Mouse (Mus musculus) layer of hippocampus, adult 9-11 months (tissue): ENCODE measurements around the gene Frmpd1.
A peak's percentile ranks its signal among the peaks of the same experiment; 100 is the strongest.

Experiments used
- DNase-seq: peaks from one replicate; pipeline ENCODE4 v3.0.0; 2022

Frmpd1 gene

DNA sequence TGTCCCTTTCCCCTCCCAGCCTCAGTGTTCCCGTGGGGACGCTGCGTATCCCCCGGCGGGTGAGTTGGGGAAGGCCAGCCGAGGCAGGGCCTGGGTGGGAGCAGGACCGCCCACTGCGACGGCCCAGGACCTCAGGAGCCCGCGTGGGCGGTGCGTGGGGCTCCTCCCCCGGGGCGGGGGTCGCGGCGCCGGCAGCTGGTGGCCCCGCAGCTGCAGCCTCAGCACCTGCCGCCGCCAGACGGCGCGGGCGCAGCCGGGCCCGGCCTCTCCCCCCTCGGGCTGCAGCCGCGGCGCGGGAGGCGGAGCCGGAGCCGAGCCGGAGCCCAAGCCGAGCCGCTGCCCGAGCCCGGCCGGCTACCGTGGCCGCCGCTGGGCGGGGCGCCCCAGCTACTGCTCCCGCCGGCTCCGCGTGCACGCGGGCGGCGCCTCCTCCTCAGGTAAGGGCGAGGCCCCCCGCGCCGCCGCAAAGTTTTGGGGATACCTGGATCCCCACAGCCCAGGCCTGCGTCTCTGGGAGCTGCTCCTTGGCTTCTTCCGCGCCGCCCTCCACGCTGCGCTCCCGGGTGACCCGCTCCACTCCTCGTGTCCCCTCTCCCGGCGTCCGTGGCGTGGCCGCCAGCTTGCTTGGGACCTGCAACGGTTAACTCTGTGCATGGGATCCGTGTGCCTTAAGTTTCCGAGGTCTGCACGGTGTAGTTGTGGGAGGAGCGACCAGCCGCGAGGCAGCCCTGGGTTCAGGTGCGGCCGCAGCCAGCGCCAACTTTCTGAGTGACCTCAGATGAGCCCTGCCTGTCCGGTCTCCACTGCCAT is at the start of gene Frmpd1:
TSS of gene Frmpd1 (plus strand) at position 355 of the 810 bp plus-strand sequence.
- DNase-seq, result peak; percentile 49

DNA sequence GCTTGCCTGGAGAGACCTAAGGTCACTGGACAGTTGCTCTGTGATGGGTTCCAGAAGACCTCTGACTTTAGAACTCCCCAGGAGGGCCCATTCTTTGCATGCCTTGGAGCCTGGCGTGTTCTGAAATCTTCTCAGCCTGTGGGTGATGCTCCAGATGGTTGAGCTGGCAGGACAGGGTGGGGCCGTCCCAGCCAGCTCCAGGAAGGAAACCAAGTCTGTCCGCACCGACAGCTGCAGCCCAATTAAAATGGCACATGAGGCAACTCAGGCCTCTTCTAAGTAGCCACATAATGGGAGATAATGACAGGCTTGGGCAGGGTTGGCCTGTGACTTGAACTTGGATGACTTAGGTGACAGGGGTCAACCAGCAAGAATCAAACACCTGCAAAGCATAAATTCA is 47.0 kb upstream of the Frmpd1 start:
- DNase-seq, result no peak

DNA sequence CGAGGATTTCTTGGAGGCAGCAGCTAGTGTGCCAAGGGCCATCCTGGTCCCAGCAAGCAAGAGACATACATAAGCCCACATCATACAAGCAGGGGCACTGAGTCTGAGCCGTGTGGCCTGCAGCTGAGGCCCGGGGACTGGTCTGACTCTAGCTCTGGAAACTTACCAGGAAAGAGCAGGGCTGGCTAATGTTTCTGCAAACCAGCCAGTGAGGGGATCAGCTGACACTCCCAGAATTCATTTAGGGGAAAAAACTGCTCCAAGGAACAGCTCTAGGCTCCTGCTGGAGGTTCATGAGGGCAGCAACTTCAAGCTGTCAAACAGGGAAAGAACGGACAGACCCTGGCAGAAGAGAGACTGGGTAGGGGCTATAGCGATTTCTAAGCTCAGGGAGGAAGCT is 42.8 kb upstream of the Frmpd1 start:
- DNase-seq, result no peak

DNA sequence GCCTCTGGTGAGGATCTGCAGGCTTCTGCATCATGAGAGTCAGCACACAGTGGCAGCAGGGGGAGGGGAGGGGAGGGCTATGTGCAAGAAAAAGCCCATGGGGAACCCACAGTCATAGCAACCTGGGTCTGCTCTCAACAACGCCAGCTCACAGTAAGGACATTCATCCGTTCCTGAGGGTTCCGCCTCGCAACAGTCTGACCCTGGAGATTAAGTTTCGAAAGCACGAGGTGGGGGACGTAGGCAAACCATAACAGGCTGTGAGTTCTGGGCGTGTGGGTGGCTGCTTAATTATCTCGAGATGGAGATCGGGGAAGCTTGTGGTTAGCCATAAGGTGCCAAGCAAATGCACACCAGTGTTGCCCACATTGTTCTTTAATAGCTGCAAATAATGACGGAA is 42.3 kb upstream of the Frmpd1 start:
- peak; percentile 71 for DNase-seq

DNA sequence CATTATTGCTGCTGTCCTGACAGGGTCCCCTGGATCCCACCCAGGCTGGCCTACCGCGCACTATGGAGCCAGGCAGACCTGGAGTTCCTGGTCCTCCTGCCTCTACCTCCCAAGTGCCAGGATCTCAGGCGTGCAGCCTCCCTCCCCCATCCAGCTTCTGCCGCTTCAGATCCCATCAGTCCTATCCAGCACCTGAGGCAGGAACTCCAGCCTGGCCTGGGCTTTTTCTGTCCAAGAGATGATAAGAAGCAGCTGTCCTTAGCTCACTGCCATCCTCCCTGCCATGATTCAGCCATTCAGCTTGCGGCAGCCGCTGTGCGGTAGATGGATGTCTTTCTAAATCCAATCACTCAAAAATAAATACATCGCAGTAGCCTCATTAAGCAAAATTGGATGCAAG is 41.7 kb upstream of the Frmpd1 start:
- no peak for DNase-seq

DNA sequence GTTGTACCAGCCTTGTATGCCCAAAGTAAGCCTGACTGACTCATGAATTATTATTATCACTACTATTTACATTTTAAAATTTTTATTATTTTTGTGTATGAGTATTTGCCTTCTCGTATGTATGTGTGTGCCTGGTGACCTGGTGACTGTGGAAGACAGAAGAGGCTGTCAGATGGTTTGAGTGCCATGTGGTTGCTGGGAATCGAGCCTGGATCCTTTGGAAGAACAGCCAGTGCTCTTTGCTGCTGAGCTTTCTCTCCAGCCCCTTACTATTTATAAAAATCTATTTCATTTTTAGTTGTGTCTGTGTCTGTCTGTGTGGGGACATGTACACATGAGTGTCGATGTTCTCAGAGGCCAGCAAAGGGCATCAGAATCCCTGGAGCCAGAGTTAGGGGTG is 28.2 kb upstream of the Frmpd1 start:
- DNase-seq, result peak; percentile 36

DNA sequence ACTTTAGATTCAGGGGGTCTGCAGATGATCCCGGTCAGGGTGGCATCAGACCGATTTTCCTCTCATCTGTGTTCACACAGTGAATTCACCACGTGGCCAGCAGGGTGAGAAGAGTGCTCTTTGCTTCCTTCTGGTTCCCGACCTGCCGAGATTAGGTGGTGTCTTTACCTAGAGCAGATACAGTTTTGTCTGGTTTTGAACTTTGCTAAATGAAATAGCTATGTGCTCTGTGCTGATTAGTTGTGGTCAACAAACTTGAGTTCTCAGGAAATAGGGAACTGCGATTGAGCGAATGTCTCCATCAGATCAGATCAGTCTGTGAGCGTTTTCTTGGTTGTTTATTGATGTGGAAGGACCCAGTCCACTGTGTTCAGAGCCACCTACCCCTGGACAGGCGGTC is 26.1 kb upstream of the Frmpd1 start:
- no peak for DNase-seq

DNA sequence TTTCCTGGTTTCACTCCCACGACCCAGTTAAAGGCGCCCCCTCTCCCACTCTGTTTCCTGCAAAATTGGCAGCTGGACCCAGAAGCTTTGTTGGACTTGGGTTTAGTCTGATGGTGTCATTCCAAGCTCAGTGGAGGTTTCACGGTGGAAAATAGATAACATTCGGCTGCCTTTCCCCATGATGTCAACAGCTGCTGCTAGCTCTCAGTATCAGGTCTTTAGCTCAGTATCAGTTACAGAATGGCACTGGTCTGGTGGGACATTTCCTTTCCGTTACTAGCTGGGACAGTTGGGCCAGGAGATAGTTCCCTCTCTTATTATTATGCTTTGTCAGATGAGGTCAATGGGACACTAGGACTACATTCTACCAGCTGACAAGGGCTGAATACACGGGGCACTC is 23.9 kb upstream of the Frmpd1 start:
- DNase-seq, result peak; percentile 8

DNA sequence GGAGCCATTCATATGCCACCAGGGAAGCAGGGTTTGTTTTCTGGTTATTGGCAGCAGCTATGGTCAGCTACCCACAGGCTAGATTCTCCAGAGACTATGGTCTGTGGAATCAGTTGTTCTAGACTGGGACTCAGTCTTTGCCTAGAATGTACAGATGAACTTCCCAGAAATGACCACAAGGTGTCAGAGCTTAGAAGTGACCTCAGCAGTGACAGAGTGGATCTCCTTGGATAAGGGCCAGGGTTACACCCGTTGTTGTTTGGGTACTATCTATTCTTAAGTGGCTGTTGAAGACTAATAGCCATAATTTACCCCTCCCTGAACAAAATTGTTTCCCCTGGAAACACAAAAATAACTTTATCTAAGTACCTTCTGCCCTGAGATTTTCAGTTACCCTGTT is 21.0 kb upstream of the Frmpd1 start:
- DNase-seq, result no peak

DNA sequence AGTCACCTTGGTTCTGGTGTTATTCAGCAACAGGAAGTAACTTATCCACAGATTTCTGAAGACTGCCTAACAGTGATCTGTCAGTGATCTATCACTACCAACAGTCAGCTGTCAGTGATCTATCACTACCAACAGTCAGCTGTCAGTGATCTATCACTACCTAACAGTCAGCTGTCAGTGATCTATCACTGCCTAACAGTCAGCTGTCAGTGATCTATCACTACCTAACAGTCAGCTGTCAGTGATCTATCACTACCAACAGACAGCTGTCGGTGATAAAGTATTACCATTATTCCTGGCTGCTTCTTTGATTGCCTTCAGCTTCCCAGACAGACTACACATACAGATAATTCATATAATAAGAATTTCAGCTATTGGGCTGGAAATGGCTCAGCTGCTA is 19.2 kb upstream of the Frmpd1 start:
- no peak for DNase-seq

DNA sequence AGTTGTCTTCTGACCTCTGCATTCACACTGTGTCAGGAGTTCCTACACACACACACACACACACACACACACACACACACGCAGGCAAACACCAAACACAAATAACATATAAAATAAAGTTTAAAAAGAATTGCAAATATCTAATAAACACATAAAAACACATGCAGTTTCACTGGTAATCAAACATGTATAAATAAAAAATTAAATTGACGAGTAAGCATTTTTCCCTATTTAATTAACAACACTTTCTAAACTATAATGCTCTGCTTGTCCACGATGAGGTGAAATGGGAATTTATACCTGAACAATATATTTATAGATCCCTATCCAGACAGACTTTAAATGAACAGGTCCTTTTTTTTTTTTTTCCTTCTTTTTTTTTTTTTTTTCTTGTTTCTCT is 18.7 kb upstream of the Frmpd1 start:
- DNase-seq, result no peak

DNA sequence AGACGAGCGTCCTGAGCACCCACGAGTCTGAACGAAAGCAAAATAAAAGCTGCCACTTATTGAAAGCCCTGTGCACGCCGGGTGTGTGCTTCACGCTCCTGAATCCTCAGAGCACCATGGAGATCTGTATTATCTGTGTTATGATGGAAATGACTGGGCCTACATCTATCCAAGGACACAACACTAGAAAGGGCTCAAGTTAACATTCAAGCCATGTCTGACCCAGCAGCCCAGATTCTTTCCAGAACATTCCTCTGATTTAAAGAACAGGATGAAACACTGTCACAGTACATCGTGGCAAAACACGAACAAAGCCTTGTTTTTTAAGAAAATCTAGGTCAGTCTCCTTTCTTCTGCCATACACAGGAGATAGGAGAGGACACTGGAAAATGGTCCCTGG is 13.3 kb upstream of the Frmpd1 start:
- DNase-seq, result no peak

DNA sequence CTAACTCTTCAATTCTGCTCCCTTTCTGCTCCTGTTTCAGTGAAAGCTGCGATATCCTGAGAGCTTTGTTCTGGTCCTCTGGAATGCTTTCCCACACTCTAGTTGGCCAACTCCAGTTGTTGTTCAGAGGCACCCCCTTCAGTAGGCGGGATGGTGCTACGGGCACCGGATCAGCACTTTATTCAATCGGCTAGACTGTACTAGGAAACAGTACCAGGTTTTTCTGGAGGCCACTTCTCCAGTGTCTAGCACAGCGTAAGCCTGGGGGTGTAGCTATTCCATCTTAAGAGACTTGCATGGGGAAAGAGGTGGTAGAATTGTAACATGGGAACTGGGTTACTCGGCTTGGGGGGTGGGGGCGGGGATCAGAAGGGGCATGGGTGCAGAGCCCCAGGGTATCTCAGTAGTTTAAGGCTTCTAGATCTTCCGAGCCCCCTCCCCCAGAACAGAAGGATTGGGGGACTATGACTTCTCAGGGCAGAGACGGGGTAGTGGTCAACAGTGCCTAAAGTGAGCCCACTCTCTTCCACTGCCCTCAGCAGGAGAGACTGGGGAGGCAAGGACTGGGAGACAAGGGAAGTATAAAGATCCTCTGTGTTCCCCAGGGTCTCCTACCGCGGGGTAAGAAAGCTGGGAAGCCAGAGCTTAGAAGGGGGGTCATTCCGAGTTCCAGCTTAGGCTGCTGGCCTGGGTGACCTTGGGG is 706 bp upstream of the Frmpd1 start:
- peak; percentile 25 for DNase-seq

DNA sequence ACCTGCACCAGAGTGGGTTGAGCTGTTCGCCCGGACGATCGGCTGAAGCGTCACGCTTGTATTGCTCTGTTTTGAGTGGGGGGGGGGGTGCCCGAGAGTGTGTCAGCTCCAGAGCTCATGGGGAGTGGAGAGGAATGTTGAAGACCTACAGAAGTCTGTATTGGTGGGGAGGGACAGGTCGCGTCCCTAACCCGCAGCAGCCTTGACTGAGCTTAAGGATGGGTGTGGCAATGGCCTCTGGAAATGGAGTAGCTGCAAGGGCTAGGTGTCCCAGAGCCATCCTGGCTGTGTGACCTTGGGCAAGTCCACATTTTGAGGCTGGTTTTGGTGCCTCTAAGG is 625 bp downstream of the Frmpd1 start:
- DNase-seq, result no peak

DNA sequence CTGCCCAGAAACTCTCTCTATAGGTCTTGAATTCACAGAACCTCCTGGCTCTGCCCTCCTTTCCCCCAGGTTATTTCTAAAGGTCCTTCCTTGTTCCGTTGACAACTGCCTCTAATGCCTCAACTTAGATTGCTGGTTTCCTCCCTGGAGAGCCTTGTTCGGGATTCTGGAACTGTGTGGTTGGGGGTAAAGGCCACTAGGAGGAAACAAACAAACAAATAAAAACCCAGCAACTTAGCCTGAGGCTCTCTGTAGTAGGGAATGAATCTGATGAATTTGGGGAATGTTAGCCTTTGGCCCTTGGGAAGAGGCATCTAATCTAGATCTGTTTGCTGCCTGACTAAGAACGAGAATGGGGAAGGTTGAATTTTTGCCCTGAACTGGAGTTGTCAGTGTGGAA is 13.6 kb downstream of the Frmpd1 start:
- no peak for DNase-seq

DNA sequence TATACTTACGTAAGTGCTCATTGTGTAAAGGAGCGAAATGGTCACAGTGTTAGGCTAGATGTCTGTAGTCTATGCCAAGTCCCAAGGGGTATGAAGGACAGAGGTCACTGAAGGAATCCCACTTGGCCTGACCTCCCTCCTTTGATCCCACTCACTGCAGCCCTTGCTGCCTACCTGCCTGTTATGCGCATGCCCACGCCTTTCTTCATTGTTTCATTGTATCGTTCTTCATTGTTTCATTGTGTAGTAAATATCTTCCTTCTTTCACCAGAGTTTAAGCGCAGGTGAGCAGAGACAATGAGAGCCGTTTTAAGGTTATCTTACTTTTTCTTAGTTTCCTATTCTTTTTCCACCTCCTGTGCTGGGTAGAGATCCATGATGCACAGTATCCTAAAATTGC is 18.6 kb downstream of the Frmpd1 start:
- DNase-seq, result no peak

DNA sequence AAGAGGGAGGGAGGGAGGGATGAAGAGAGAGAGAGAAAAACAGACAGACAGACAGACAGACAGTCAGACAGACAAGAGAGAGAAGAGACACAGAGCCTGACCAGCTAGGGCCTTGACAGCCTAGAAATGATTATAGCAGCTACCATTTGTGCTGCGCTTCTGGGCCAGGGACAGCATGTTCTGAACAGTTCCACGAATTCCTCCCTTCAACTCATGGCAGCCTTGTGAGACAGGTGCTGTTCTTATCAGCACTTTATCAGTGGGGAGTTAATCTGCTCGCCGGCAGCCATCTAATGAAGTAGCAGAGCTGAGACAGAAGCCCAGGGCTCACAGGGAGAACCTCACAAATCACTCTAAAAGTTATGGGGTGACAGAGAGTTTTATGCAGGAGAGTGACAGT is 22.8 kb downstream of the Frmpd1 start:
- no peak for DNase-seq

DNA sequence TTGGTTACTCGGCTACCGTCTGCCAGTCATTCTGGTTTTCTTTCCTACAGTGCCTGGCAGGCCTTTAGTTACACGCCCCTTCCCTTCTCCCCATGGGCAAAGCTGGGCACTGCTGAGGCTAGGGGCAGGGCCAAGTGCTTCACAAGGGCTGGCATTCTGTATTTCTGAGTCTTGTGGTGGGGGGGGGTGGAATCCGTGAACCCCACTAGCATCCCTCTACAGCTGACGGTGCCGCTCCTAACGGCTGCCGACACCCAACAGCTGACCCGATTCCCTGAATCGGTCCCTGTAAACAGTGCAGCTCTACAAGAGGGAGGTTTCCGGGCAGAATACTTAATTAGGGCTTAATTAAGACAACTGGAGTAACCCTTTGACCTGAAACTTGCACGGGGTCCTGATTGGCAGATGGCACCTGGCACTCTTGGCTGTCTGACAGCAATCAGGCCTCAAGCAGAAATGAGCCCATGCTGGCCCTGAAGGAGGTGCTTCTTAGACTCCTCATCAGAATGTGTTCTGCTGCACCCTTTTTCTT is 24.2 kb downstream of the Frmpd1 start:
- DNase-seq, result peak; percentile 53

DNA sequence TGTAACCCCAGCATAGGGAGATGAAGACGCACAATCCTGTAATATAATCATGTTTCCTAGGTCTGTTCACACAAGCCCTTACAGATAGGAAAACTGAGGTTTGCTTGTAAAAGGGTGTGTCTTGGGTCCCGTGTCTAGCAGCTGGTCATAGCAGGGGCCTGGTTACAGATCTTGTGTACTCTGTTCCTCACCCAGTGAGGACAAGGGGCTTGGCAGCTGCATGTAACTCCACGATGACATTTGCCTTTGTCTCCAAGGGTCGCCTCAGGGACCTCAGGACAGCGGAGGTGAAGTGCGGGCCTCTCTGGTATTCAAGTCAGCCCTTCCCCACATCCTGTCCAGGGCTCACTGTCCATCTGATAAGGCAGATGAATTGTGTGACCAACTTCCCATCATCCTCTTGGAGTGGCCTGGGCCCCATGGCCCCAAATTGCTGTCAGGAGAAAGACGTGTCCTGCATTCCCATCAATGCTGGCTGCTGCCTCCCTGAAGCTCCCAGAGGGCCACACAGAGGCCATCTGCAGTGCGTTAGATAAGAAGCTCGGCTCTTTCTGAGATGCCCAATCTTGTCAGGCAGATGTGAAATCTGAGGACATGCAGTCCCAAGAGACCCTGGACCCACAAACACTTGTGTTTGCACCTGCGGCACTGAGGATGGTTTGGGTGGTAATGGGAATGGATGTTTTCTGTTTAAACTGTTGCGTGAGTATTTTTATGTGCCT is 27.8 kb downstream of the Frmpd1 start:
- DNase-seq, result no peak

DNA sequence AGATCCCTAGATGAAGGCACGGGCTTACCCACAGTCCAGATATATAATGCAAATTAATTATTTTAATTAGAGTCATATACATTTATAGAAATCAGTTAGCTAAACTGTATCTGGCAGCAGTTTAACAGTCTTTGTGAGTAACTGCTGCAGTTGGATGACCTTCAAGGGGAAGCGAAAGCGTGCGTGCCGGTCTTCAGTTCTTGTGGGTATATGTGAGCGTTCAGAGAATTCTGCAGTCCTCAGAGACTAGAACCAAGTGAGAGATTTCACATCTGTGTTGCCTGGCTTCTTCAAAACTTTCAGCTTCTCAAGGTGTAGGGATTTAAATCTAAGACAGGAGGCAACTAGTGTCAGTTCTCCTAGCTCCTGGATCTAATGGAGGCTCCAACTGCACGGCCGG is 35.3 kb downstream of the Frmpd1 start:
- no peak for DNase-seq

DNA sequence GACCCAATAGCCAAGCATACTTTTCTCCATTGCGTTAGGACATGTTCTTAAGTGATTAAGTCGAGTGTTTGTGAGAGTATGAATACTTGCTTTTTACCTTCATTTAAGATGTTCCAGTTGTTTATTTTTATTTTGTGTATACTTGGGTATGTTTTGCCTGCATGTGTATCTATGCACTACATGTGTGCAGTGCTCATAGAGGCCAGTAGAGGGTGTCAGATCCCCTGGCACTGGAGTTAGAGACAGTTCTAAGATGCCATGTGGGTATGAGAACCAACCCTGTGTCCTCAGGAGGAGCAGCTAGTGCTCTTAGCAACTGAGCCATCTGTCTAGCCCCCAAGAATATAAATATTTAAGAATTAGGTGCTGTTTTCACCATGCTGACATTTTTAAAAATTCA is 37.7 kb downstream of the Frmpd1 start:
- no peak for DNase-seq

DNA sequence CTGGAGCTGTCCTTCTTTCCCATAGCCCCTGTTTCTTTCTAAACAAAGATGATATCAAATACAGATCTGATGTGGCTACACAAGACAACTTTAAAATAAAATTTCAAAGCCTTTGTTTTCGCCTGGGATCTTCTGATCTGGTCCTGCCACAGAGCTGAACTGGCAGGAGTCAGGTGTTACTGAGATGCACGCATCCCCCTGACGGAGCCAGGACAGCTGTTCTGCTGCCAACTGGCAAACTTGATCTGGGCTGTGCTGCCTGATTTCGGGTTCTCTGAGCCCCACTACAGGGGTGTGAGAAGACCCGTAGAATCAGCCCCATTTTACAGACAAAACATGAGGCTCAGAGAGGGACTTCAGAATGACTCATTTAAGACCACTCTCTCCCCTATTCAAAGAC is 45.6 kb downstream of the Frmpd1 start:
- DNase-seq, result no peak

DNA sequence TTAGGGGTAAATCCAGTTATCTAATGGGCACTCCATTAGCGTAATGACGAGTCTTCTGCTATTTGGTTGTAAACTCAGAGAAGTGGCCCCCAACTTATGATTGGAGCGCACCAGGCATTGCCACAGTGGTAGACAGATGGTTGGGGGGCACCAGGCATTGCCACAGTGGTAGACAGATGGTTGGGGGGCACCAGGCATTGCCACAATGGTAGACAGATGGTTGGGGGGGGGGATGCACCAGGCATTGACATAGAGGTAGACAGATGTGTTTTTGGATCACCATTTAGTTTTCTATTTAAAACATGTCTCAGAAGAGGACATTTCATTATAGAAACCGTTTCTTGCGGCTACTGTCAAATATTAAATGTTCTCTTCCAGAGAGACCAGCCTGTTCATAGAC is 53.6 kb downstream of the Frmpd1 start:
- no peak for DNase-seq

DNA sequence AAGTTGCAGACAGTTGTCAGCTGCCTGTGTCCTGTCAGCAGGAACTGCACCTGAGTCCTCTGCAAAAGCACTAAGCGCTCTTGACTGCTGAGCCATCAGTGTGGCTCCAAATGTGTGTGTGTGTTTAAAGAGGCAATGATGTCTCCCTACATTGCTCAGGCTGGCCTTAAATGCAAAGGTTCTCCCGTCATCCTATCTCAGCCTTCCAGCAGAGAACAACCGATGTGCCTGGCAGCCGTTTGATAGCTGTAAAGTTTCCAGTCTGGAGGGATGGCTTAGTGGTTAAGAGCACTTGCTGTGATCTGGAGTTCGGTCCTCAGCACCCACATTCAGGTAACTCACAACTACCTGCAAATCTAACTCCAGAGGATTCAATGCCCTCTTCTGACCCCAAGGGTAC is 56.7 kb downstream of the Frmpd1 start:
- no peak for DNase-seq
